Mouse (Mus musculus) right cerebral cortex, postnatal 36 days (tissue): Measurements from ENCODE around the gene Actr3.

Experiments used
- DNase-seq, 2 experiments: peaks; one replicate each; pipeline ENCODE4 v3.0.0; 2022; ENCODE audit warnings: low spot score in 2 of 2, mixed read lengths in 1 of 2

Gene Actr3

GRCm38 (mm10) chr1:125365576-125365975 lies 70.0 kb downstream of the Actr3 start:
- DNase-seq, result no peak

GRCm38 (mm10) chr1:125351416-125352037 lies 84.0 kb downstream of the Actr3 start:
- DNase-seq, result no peak

DNA sequence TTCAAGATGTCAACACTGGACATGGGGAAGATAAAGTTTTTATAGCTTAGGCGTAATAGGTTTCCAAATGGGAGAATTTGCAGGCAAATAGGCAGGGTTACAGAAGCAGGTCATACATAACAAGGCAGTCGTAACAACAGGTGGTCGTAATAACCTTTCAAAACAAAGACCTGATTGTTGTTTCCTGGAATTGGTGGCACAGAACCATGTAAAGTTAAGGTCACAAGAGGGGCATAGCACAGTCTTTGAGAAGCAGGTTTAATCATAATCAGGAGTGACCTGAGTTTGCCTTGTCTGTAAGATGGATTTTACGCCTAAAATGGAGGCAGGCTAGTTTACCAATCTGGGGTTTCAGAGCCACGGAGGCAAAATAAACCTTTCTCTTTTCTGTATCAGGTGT lies 84.7 kb downstream of the Actr3 start:
- DNase-seq, result no peak

DNA sequence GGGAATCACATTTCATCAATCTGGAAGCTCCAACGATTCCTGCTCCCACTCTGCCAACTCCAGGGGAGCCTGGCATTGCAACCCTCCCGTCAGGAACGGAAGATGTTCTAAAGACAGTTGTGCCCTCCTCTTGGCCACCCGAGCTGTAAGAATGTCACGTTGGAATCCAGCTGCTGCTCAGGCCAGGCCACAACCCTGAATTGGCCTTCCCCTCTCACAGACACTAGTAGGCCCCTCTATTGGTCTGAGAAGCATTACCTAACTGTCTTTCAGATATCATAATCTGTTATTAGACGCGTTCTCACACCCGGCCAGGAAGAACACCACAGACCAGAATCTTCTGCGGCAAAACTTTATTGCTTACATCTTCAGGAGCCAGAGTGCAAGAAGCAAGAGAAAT lies 89.7 kb downstream of the Actr3 start:
- DNase-seq, result no peak

GRCm38 (mm10) chr1:125345448-125345847 lies 90.1 kb downstream of the Actr3 start:
- DNase-seq, result no peak

GRCm38 (mm10) chr1:125343105-125343504 lies 92.4 kb downstream of the Actr3 start:
- DNase-seq, result no peak
